Mouse (Mus musculus) thymus, postnatal 0 days (tissue): ENCODE measurements around the gene 9530068E07Rik. TPM values are rescaled to one million over a fixed set of nuclear protein-coding genes. Genes with fewer than 3 reads are reported as not detected.

Experiments used
- DNase-seq: peaks from one replicate; pipeline ENCODE4 v3.0.0-alpha.2; 2015; ENCODE audit warnings: low spot score
- polyA plus RNA-seq: library from polyadenylated mRNA; unstranded; fragments of >200 nt; fragmentation: Nextera tagmentation; extraction: Ambion mirVana; gene quantifications from 2 replicates; pipeline ENCODE4 v1.2.1, GENCODE M21; 2015

9530068E07Rik gene
- polyA plus RNA-seq, 1 experiment from 2014 or later: 85.6 TPM

- DNase-seq: no peak
Measured at GRCm38 (mm10) chr11:52420296-52421052, 24.2 kb downstream of the 9530068E07Rik start.

GRCm38 (mm10) chr11:52421053-52421778, 25.0 kb downstream of the 9530068E07Rik start:
- DNase-seq: peak; percentile 71

- DNase-seq: no peak
Measured at GRCm38 (mm10) chr11:52429440-52429839, 33.2 kb downstream of the 9530068E07Rik start.

DNA sequence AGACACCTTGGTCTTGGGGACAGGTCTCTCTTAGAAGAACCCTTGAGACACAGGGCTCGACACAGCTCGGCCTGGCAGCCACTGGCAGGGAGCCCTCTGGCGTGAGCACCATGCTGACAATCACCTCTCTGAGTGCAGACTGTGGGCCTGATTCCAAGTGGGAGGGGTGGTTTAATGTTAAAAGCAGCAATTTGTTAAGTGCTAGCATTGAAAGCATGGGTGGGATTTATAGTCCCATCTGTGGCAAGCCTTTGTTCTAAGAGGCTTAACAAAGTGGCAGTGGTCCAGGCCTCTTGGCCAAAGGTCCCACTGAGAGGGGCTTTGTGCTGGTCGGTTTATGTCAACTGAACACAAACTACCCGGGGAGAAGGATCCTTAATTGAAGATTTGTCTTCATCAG, 35.4 kb downstream of the 9530068E07Rik start:
- no peak for DNase-seq

DNA sequence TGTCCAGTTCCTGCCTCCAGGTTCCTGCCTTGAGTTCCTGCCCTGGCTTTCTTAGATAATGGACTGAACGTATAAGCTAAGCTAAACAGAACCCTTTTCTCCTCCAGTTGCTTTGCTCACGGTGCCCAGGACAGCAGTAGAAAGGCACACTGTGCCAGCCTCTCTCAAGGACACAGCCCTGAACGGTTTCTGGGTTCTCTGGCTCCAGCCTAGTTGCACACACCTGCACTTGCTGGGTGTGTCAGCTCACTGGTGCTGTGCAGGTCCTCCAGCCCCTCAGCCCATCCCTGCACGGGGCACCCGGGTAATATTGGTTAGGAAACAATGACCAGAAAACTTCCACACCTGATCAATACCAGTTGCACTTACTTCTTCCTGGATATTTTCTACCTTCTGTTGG, 35.9 kb downstream of the 9530068E07Rik start:
- no peak for DNase-seq

DNA sequence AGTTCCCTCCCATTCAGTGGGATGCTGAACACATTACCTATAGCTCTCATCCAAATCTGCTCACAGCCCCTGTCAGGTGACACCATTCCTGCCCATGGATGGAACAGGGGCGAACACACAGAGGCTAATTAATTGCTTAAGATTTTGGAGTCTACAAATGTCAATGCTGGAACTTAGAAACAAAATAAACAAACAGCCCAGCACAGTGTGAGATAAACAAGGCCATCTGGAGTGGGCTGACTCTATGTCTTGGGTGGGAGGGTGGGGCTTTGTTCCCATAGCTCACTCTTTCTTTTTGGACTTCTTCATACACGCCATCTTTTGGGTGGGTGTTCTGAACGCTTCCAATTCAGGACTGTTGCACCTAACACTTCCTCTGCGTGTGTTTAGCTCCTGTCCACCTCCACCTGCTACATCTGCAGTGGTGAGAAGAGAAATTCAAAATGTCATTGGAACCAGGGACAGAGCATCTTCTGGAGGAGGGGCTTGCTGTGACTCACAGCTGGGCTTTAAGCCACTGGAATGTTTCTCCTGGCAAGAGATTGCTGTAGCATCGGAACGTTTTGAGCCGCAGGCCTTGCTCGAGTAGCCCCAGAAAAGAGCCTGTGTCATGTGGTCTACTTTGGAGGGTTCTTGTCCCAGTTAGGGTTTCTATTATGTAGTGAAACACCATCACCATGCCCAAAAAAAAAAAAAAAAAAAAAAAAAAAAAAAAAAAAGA, 37.0 kb downstream of the 9530068E07Rik start:
- no peak for DNase-seq

DNA sequence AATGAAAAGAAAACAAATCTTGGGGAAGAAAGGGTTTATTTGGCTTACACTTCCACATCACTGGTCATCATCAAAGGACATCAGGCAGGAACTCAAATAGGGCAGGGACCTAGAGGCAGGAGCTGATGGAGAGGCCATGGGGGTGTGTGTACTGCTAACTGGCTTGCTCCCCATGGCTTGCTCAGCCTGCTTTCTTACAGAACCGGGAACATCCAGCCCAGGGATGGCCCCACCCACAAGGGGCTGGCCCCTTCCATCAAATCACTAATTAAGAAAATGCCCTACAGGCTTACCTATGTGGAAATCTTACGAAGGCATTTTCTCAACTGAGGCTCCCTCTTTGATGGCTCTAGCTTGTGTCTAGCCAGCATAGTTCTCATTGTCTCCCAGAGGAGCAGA, 37.6 kb downstream of the 9530068E07Rik start:
- DNase-seq: no peak

- DNase-seq: no peak
Measured at GRCm38 (mm10) chr11:52435466-52435865, 39.2 kb downstream of the 9530068E07Rik start.

DNA sequence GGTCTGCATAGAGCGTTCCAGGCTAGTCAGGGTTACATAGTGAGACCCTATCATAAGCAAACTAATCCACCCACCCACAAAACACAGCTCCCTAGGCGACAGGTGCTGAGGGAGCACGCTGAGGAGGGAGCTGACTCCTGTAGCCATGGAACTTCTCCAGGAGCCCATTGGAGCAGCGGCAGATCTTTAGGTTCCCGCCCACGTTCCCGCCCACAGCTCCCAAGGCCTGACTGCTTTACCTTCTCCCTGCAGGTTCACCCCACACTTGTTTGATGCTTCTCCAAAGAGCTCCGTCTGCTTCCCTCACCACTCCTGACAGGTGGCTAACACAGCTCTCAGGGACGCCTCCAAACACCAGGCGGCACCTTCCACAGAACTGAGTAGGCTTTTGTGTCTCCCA, 40.9 kb downstream of the 9530068E07Rik start:
- no peak for DNase-seq

GRCm38 (mm10) chr11:52441096-52441495, 44.9 kb downstream of the 9530068E07Rik start:
- DNase-seq: no peak

- DNase-seq: no peak
Measured at GRCm38 (mm10) chr11:52447242-52447641, 51.0 kb downstream of the 9530068E07Rik start.

DNA sequence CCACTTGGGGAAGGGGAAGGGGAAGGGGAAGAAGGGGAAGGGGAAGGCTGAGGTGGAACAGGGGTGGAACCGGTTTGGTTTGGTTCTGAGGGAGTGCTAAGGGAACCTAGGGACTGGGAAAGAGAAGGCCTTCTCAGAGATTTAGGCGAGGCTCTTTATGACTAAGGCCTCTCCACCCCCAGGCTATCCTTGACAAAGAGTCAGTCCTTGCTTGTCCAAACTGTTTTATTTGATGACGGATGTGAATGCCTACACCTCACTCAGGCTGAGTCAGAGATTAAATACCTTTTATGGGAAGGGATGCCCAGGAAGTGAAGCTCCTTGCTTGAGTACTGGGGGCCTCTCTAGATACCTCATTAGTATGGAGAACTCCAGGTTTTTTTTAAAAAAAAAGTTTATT, 52.8 kb downstream of the 9530068E07Rik start:
- no peak for DNase-seq

- no peak for DNase-seq
Measured at GRCm38 (mm10) chr11:52458281-52458680, 62.1 kb downstream of the 9530068E07Rik start.

Other genes starting within 250 kb of the 9530068E07Rik start
- not detected in 2 replicates for gene Olfr1371, start 182.4 kb upstream of the 9530068E07Rik start, polyA plus RNA-seq
- gene Skp1a, start 164.4 kb upstream of the 9530068E07Rik start, polyA plus RNA-seq: 1,041 and 1,103 TPM in 2 replicates
- 1,084 and 1,272 TPM in 2 replicates for gene Tcf7, start 113.4 kb upstream of the 9530068E07Rik start, polyA plus RNA-seq
- gene Vdac1, start 35.6 kb upstream of the 9530068E07Rik start, polyA plus RNA-seq: 226 and 233 TPM in 2 replicates